Mouse (Mus musculus): ENCODE measurements around the gene Masp1.

DNA sequence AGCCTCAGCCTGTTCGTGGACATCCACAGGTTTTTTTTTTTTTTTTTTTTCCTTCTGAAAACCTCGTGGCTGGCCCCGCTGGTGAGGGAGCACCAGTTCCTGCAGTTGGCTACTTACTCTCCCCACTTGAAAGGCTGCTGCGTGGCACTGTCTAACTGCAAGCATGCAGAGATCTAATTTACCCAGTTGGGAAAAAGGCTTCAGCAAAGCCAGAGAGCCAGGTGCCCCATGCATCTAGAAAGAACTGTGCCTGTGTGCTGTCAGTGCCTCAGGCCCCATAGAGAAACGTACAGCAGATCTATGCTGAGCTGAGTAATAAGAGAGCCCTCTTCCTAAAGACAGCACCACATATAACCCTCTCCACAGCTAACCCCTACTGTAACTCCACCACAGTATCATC is 477 bp upstream of the Masp1 start:
- TF ChIP-seq POLR2A (IDR thresholded peaks at IDR 0.05; ENCODE audit: extremely low read depth, insufficient read depth, low read length) (no peak), CTCF (IDR thresholded peaks at IDR 0.05; ENCODE audit: extremely low read depth, insufficient read depth, low read length) (no peak)
